ENCODE assay signal across 47 mouse cellular contexts in the genomic region with DNA sequence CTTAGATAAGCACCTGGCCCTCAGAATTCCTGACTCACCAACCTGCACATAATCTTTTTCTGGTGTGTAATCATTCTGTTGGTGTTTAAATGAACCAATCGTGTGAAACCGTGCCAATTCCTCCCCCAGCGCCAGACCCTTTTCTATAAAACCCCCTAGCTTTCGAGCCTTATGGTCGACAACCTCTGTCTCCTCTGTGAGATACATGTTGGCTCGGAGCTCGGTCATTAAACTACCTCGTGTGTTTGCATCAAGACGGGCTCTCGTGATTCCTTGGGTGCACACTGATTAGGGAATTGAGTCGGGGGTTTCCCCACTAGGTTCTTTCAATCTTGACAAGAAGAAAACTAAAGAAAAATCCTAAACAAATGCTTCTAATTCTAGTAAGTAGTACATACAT. TPM values are rescaled to one million over a fixed set of nuclear protein-coding genes. Genes with fewer than 3 reads are reported as not detected.
"Had no signal": no experiment of that assay in that cellular context is flagged by ENCODE, and none has a peak within 500 bp of the region (broad histone marks: within the 10 kb centered on the region; RNA-seq: fewer than 3 reads in every experiment).

No protein-coding gene starts in this region.

- H3K27ac ChIP-seq: limb, embryonic 10.5 days; limb, embryonic 12.5 days; limb, embryonic 13.5 days; limb, embryonic 15.5 days; liver, embryonic 12.5 days; liver, embryonic 13.5 days; liver, embryonic 14.5 days; liver, embryonic 15.5 days; lung, embryonic 15.5 days; macrophage; midbrain, embryonic 10.5 days; midbrain, embryonic 12.5 days; midbrain, embryonic 13.5 days; midbrain, embryonic 15.5 days; neural tube, embryonic 12.5 days had no signal

- H3K36me3 ChIP-seq: limb, embryonic 10.5 days; limb, embryonic 12.5 days; limb, embryonic 13.5 days; limb, embryonic 15.5 days; liver, embryonic 12.5 days; liver, embryonic 13.5 days; liver, embryonic 15.5 days; lung, embryonic 15.5 days; midbrain, embryonic 10.5 days; midbrain, embryonic 12.5 days; midbrain, embryonic 13.5 days; midbrain, embryonic 15.5 days; neural tube, embryonic 12.5 days had no signal

- H3K27me3 ChIP-seq: limb, embryonic 12.5 days; limb, embryonic 13.5 days; limb, embryonic 15.5 days; liver, embryonic 12.5 days; liver, embryonic 13.5 days; liver, embryonic 15.5 days; lung, embryonic 15.5 days; megakaryocyte, embryonic 14.5 days; midbrain, embryonic 12.5 days; midbrain, embryonic 13.5 days; midbrain, embryonic 15.5 days; neural tube, embryonic 12.5 days had no signal

- H3K4me1 ChIP-seq: limb, embryonic 10.5 days; limb, embryonic 12.5 days; limb, embryonic 13.5 days; limb, embryonic 15.5 days; liver, embryonic 12.5 days; liver, embryonic 13.5 days; liver, embryonic 15.5 days; lung, embryonic 15.5 days; megakaryocyte, embryonic 14.5 days; midbrain, embryonic 10.5 days; midbrain, embryonic 12.5 days; midbrain, embryonic 13.5 days; midbrain, embryonic 15.5 days; neural tube, embryonic 12.5 days had no signal

- H3K9me3 ChIP-seq: limb, embryonic 10.5 days; limb, embryonic 12.5 days; limb, embryonic 13.5 days; limb, embryonic 15.5 days; liver, embryonic 12.5 days; liver, embryonic 13.5 days; liver, embryonic 15.5 days; lung, embryonic 15.5 days; midbrain, embryonic 10.5 days; midbrain, embryonic 12.5 days; midbrain, embryonic 13.5 days; midbrain, embryonic 15.5 days; neural tube, embryonic 12.5 days had no signal

- H3K4me3 ChIP-seq: limb, embryonic 10.5 days; limb, embryonic 12.5 days; limb, embryonic 13.5 days; limb, embryonic 15.5 days; liver, embryonic 12.5 days; liver, embryonic 13.5 days; liver, embryonic 15.5 days; lung, embryonic 15.5 days; megakaryocyte, embryonic 14.5 days; midbrain, embryonic 10.5 days; midbrain, embryonic 12.5 days; midbrain, embryonic 13.5 days; midbrain, embryonic 15.5 days; myocyte; neural tube, embryonic 12.5 days had no signal

- ATAC-seq: liver, embryonic 12.5 days; liver, postnatal 0 days; lung, postnatal 0 days; midbrain, embryonic 13.5 days; midbrain, embryonic 15.5 days; midbrain, embryonic 16.5 days had no signal

- H3K9ac ChIP-seq: limb, embryonic 12.5 days; limb, embryonic 13.5 days; limb, embryonic 15.5 days; liver, embryonic 12.5 days; liver, embryonic 13.5 days; liver, embryonic 14.5 days; liver, embryonic 15.5 days; liver, postnatal 0 days; lung, embryonic 14.5 days; lung, embryonic 15.5 days; midbrain, embryonic 12.5 days; midbrain, embryonic 13.5 days; midbrain, embryonic 15.5 days; neural tube, embryonic 12.5 days had no signal

- DNase-seq: left cerebral cortex, postnatal 4 days; liver; liver, embryonic 13.5 days; liver, postnatal 0 days; lung, adult 18-20 months; lung, adult 2 months; lung, embryonic 14.5 days; lung, postnatal 10 days; lung, postnatal 14 days; lung, postnatal 36 days; lung, postnatal 4 days; midbrain, embryonic 14.5 days had no signal

- H3K4me2 ChIP-seq: limb, embryonic 12.5 days; limb, embryonic 13.5 days; limb, embryonic 15.5 days; liver, embryonic 11.5 days; liver, embryonic 12.5 days; liver, embryonic 13.5 days; liver, embryonic 15.5 days; lung, embryonic 14.5 days; lung, embryonic 15.5 days; midbrain, embryonic 11.5 days; midbrain, embryonic 12.5 days; midbrain, embryonic 13.5 days; midbrain, embryonic 15.5 days; neural tube, embryonic 12.5 days had no signal

RNA-seq across cellular contexts. Expression of a gene that starts 13.0 kb away (rescaled TPM):
- total RNA-seq: left cerebral cortex, postnatal 10 days; left cerebral cortex, postnatal 14 days; left cerebral cortex, postnatal 25 days; left cerebral cortex, postnatal 36 days; left cerebral cortex, postnatal 4 days; liver, adult 2 months; megakaryocyte progenitor cell, adult 5-6 weeks; megakaryocyte, adult 5-6 weeks; megakaryocyte-erythroid progenitor cell, adult 5-6 weeks; midbrain, postnatal 0 days; monocyte, adult 5-6 weeks had no signal
- polyA plus RNA-seq: limb, embryonic 10.5 days; limb, embryonic 11.5 days; limb, embryonic 12.5 days; limb, embryonic 13.5 days; limb, embryonic 14.5 days; limb, embryonic 15.5 days; liver, adult 2 months; liver, embryonic 11.5 days; liver, embryonic 12.5 days; liver, embryonic 13.5 days; liver, embryonic 14.5 days; liver, embryonic 15.5 days; liver, embryonic 16.5 days; liver, postnatal 0 days; lung, adult 2 months; lung, embryonic 14.5 days; lung, embryonic 15.5 days; lung, embryonic 16.5 days; lung, postnatal 0 days; macrophage; midbrain, embryonic 10.5 days; midbrain, embryonic 11.5 days; midbrain, embryonic 12.5 days; midbrain, embryonic 13.5 days; midbrain, embryonic 14.5 days; midbrain, embryonic 15.5 days; midbrain, embryonic 16.5 days; midbrain, postnatal 0 days; myocyte; neural tube, embryonic 11.5 days; neural tube, embryonic 12.5 days had no signal
